Mouse (Mus musculus) T-helper 2 cell (primary cell): ENCODE measurements at regions not wholly inside any gene's neighbourhood (a gene's known extent, or its start where the extent isn't known, plus 50 kb on each side); places are given as distances from the start of the nearest gene placed in this dataset.

Source experiments
- in situ Hi-C: fragments of 300-600 bp; cut with MboI, MseI; formaldehyde crosslinking; loops from one replicate; pipeline ENCODE4 v1.15.1; 2025; ENCODE audit warnings: high pct_unique_total_duplicates

GRCm38 (mm10) chr6:35458250-35458649, 81.4 kb downstream of the Mtpn start:
- in situ Hi-C loops, result no loop called here

GRCm38 (mm10) chr6:35445007-35445406, 94.7 kb downstream of the Mtpn start:
- in situ Hi-C loops, result no loop called here

GRCm38 (mm10) chr6:35426301-35426700, 100.4 kb upstream of the Fam180a start:
- in situ Hi-C loops, result no loop called here

- in situ Hi-C loops, result no loop called here
Observed at GRCm38 (mm10) chr6:35424521-35424920, 98.6 kb upstream of the Fam180a start.

GRCm38 (mm10) chr6:35420924-35421323, 95.0 kb upstream of the Fam180a start:
- in situ Hi-C loops, result no loop called here

GRCm38 (mm10) chr6:35405044-35405443, 79.1 kb upstream of the Fam180a start:
- in situ Hi-C loops, result loop anchor here (5.0 kb wide), 1 partner anchor 73 kb away; no protein-coding TSS in a partner anchor

GRCm38 (mm10) chr6:35403341-35403910, 77.5 kb upstream of the Fam180a start:
- in situ Hi-C loops, result no loop called here

GRCm38 (mm10) chr6:35395726-35396125, 69.8 kb upstream of the Fam180a start:
- in situ Hi-C loops, result loop anchor here (25.0 kb wide), 1 partner anchor 442 kb away; no protein-coding TSS in a partner anchor

GRCm38 (mm10) chr6:35388827-35389226, 62.9 kb upstream of the Fam180a start:
- in situ Hi-C loops, result loop anchor here (10.0 to 25.0 kb wide), 2 partner anchors 106 to 448 kb away; no protein-coding TSS in a partner anchor

- in situ Hi-C loops, result loop anchor here (5.0 to 25.0 kb wide), 3 partner anchors 113 to 456 kb away; no protein-coding TSS in a partner anchor
Observed at GRCm38 (mm10) chr6:35381536-35381935, 55.6 kb upstream of the Fam180a start.

- in situ Hi-C loops, result loop anchor here (5.0 to 25.0 kb wide), 3 partner anchors 114 to 456 kb away; no protein-coding TSS in a partner anchor
Observed at GRCm38 (mm10) chr6:35380721-35381466, 55.0 kb upstream of the Fam180a start.

GRCm38 (mm10) chr6:35379890-35380289, 53.9 kb upstream of the Fam180a start:
- in situ Hi-C loops, result loop anchor here (5.0 to 25.0 kb wide), 3 partner anchors 115 to 457 kb away; no protein-coding TSS in a partner anchor

- in situ Hi-C loops, result loop anchor here (25.0 kb wide), 1 partner anchor 458 kb away; no protein-coding TSS in a partner anchor
Observed at GRCm38 (mm10) chr6:35378851-35379250, 52.9 kb upstream of the Fam180a start.

GRCm38 (mm10) chr6:35377535-35377934, 51.6 kb upstream of the Fam180a start:
- in situ Hi-C loops, result loop anchor here (25.0 kb wide), 1 partner anchor 460 kb away; no protein-coding TSS in a partner anchor

- in situ Hi-C loops, result loop anchor here (25.0 kb wide), 1 partner anchor 461 kb away; no protein-coding TSS in a partner anchor
Observed at GRCm38 (mm10) chr6:35376526-35376925, 50.6 kb upstream of the Fam180a start.
